Mouse (Mus musculus): ENCODE measurements around the gene Sh3rf1. TPM values are rescaled to one million over a fixed set of nuclear protein-coding genes. Genes with fewer than 3 reads are reported as not detected.
"Not testable (repeated sequence)": the region's sequence is repeated elsewhere in the genome, so short reads cannot be mapped to it uniquely, and the experiment has no call there.

Gene Sh3rf1
- polyA plus RNA-seq, 2 experiments from 2014 or later, result 7.4 to 8.0 TPM

DNA sequence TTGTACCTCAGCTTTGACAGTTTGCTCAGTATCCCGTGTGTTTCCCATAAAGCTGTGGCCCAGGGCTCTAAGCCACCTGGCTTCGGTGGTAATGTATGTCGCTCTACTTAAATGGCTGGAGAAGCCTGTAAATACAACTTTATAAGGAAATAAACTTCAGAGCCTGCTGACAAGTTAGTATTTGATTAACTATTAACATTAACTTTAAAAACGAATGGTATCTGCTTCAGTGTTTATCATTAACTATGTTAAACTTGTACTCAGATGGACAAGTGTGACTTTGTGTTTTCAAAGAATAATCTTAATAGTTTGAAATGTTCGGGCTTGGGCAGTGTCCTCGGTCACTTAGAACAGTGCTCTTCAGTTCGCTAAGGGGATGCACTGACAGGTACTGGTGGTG, 151.5 kb downstream of the Sh3rf1 start:
- no peak for ATAC-seq

DNA sequence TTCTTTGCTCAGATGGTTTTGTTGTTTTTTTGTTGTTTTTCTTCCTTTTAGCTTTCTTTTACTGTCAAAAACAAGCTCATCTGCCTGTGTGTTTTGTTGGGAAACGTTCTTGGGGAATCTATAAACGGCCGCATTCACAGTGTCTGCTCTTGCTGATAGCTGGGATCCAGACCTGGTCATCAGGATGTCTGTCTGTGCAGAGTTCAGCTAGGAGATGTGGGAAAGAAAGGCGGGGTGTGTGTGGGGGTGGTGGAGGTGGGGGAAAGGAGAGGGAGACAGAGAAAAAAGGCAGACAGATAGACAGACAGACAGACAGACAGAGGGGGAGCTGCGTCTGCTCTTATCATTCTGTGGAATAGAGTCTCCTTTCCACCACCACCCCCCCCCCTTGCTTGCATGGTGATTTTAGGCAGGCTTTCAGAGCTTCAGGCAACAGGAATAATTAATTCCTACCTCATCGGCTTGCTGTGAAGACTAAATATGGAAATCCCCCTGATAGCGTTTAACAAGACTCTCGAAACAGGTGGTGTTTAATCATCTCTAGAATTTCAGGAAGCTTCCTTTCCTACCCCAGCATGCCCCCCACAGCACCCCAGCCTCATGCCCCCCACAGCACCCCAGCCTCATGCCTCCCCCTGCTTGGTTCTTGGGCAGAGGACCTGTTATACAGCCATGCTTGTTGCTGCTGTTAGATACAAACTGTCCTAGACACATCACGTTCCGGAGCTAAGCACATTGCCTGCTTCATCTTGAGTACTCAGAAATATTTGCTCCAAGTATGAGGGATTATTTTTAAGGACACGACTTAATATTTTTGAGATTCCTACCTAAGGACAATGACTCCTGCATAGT, 155.4 kb downstream of the Sh3rf1 start:
- no peak for ATAC-seq

DNA sequence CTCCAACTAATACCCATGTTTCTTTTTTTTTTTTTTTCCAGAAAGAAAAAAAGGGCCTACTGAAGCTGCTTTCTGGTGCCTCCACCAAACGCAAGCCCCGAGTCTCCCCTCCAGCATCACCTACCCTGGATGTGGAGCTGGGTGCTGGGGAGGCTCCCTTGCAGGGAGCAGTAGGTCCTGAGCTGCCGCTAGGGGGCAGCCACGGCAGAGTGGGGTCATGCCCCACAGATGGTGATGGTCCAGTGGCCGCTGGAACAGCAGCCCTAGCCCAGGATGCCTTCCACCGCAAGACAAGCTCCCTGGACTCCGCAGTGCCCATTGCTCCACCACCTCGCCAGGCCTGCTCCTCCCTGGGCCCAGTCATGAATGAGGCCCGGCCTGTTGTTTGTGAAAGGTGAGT, 160.9 kb downstream of the Sh3rf1 start:
- no peak for ATAC-seq

DNA sequence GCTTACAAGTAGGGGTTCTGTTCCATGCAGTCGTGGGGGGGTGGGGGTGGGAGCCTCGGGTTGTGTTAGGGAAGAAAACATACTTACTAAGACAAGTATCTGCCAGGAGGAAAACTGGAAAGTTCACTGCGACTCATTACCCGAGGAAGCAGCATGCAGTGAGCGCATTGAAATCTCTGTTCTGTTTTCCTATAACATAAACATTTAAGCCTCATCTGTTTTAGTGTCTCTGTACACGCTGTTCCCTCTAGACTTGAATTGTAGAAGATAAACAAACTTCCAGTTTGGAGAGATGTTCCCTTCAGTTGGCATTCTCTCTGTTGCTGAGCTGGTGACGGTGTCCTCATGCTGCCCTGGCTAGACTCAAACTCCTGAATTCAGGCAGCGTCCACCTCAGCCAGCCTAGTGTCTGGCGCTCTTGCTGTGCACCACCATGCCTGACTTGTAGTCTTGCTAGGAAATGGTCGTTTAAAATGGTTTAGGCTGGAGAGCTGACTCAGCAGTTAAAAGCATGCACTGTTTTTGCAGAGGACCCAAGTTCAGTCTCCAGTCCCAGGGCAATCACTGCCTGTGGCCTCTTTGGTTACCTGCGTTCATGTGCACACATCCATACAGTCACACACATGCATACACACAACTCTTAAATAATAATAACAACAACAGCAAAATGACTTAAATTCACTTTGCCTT, 162.0 kb downstream of the Sh3rf1 start:
- no peak for ATAC-seq

DNA sequence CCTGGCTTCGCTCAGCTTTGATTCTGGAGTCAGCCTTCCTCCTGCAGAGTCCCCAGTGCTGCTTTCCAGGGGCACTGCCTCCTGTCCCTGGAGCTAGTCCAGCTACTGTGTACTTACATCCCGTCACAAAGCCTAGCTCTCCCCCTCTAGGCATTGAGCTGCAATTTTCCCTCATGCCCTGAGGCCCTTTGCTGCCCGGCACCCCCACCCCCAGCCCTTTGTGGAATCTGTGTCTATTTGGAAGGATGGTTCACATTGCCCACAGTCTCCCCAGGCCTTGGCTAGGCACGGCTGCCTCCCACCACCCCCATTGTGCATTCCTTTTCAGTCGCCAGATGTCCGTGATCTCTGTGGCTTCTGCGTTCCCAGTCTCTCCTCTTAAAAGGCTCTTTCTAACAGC, 163.0 kb downstream of the Sh3rf1 start:
- ATAC-seq, result no peak

DNA sequence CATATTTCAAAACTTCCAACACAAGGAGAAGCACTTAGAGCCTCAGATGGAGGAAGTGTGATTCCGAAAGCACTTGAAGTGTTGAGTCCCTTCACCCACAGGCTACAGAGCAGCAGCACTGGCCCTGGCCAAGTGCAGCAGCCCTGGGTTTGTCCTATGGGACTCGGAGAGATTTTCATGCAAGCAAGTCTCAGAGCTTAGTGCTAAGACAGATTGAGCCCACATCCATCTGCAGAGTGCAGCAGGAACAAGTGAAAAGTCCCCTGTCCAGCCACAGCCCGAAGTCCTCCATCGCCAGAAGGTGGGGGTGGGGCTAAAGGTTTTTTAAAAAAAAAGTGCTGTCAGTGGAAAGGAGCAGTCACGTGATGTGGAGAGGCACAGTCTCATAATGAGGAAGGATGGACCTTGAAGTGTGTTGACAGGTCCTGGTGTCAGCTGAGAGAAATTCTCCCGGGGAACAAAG, 163.9 kb downstream of the Sh3rf1 start:
- ATAC-seq, result no peak

DNA sequence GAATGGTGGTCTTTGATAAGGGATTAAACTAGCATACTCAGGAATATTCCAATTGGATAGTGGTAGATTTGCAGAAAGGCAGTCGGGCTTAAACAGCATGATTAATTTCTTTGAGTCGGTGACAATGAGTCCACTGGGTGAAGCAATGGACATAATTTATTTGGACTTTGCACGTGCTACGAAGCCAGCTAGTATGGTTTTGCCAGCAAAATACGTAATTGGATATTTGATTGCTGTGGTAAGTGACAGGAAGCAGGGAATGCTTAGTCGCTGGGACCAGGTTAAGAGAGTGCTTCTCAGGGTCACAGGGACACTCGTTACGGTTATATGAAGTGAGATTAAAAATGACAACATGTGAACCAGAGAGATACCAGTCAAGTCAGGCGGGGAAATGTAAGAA, 164.7 kb downstream of the Sh3rf1 start:
- ATAC-seq, result no peak

DNA sequence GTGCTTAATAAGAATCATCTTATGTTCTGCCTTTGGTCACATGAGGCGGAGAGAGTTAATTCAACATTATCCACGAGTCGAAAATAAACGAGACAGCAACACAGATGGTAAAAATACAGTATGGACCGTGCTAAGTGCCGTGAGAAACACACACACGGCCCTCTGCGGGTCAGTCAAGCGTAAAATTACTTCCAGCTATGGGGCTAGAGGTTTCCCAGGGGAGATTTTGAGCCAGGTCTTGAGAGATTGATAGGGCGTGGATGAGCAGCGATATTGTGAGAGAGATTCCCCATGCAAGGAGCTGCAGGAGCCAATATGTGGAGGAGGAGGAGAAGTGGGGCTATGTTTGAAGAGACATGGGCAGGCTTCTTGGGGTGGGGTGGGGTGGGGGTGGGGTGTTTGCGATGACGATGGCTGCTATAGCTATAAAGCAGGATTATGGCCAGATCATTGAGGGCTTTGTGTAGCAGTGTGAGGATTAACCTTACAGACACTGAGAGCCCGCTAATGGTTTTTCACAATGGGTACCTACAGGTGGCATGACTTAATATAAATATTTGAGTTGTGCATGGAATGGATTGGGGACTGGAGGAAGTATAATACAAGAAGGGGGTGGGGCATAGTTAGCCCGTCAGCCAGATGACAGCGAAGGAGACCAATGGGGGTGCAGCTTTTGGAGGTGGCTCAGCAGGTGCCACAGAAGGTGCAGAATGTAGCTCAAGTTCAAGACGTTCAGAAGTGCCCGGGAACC, 166.8 kb downstream of the Sh3rf1 start:
- no peak for ATAC-seq

DNA sequence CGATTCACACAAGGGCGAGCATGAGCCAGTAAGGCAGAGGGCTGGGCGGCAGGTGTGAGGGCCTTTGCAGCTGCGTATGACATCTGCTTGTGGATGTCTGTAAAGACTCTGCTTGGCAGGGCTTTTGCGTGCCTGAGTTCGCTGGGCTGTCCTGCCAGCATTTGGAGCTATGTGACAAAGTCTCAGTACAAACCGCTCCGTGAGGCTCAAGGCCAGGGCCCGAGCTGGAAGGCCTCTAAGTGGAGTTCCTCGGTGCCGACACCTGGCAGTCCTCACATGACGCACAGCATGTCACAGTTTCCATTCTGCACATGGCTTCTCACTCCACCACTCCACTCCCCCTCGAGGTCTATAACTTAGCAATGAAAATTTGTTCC, 167.4 kb downstream of the Sh3rf1 start:
- no peak for ATAC-seq

DNA sequence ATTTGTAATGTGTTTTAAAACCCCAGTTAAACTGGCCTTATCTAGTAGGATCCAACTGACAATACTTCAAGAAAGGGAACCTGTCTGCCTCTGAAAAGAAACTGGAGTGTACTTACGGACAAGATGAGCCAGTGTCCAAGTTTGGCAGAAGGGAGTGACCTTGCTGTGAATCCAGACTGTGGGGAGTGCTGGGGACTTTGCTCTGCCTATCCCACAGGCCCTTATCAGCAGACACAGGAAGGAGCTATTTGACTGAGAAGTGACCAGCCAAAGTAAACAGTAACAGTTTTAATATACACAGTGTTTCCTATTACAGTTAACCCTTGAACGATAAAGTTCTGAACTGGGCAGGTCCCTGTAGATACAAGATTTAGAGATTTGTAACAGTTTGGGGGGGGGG, 173.5 kb downstream of the Sh3rf1 start:
- ATAC-seq, result no peak

DNA sequence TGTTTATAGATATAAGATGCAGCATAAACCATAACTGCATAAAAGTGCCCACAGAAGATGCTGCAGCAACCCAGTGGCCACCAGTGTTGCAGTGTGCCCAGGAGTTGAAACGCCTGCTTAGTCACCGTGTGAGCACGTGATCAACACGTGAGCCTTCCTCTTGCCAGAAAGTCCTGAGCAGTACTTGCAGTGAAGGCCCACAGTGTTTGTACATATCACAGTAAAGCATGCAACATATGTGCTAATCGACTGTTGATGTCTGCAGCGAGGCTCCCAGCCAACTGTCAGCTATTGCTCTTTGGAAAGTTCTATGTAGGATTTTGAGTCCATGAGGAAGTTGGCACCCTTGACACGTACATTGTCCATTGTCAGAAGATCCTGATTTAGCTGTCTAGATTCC, 174.1 kb downstream of the Sh3rf1 start:
- no peak for ATAC-seq

DNA sequence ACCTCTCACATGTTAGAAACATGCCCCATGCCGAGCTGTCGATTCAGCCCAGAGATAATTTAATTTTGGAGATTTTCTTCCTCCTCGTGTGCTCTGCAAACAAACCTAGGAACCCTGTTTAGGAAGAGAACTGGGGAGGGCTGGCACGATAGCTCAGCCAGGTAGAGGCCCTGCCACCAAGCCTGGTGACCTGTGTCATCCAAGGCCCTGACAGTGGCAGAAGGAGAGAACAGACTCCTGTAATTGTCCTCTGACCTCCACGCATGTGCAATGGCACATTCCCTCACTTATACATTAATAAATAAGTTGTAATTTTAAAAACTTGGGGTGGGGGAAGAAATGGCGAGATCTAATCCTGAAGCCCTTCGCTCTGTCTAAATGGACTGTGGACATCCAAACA, 179.2 kb downstream of the Sh3rf1 start:
- no peak for ATAC-seq

DNA sequence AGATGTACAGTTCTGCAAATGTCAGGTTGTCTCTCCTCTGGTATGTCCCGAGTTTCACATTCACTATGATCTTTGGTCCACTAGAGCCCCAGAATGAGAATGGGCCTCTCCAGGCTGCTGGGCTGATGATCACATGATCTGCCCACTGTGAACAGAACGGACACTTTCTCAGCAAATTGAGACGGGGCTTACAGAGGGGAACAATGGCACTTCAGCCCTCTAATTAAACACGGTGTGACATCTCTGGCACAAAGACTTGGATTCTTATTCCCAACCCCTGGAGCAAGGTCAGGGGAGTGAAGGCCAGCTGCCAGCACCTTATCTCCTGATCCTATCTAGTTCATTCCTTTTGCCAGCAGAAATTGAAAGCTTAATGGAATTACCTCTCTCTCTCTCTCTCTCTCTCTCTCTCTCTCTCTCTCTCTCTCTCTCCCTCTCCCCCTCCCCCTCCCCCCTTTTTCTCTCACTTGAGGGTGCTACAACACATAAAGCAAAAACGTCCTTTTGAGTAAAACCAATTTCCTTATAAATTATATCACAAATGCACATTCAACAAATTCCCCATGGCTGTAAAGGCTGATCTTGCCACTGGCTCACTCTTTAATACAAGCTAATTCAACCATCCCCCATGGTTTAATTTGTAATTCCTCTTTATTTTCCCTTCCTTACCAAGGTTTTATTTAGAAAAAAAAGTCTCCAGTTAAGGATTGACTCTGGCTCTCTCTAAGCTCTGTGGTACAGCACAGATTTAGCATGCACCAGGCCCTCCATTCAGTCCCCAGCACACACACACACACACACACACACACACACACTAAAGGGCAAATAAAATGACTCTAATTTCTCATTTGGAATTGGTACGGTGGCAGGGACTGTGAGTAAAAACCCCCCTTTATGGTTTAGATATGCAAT, 179.8 kb downstream of the Sh3rf1 start:
- no peak for ATAC-seq

DNA sequence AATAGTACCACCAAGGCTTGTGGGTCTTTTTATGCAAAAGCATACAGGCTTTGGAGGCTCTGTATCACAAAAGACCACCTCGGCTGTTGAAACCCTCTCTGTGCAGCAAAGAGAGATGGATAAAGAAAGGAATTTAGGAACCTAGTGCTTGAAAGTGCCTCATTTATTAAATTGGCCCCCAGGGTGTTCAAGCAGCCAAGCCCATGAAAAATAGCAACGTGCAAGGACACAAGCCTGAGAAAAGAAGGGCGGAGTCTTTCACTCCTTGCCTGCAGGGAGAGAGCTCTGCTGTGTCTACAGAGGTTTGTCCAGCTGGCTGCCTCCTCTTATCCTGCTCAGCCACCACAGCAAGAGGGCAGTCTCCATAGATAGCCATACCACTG, 180.5 kb downstream of the Sh3rf1 start:
- ATAC-seq, result no peak

DNA sequence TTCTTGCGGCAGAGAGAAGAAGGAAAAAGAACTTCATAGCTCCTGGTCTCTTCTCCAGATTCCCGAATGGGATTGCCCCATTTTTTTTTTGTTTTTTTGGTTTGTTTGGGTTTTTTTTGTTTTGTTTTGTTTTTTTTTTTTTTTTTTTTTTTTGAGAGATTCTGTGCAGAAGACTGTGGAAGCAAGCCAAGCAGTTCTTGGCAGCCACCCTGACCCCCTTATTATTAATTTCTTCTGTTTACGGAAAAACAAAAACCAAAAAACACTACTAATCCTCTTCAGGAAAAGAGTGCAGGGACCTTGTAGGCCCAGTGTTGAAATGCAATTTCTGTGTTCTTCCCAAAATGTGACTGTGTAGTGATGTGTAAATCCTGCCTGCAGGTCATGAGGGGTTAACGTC, 185.4 kb downstream of the Sh3rf1 start:
- no peak for ATAC-seq

DNA sequence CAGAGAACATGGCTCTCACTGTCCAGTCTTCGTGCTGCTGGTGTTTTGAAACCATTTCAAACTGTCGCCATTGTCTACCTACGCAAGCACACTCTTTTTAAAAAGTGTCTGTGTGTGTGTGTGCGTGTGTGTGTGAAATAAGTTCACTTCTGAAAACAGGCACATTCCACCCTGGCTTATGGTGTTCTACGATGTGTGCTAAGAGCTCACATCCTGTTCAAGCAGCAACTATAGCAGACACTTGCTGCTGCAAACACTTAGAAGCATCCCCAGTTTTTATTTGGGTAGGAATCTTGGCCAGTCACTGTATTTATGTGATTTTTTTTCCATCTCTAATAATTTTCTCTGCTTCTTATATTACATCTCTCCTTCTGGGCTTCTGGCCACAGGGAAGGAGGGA, 186.0 kb downstream of the Sh3rf1 start:
- ATAC-seq, result not testable (repeated sequence)

DNA sequence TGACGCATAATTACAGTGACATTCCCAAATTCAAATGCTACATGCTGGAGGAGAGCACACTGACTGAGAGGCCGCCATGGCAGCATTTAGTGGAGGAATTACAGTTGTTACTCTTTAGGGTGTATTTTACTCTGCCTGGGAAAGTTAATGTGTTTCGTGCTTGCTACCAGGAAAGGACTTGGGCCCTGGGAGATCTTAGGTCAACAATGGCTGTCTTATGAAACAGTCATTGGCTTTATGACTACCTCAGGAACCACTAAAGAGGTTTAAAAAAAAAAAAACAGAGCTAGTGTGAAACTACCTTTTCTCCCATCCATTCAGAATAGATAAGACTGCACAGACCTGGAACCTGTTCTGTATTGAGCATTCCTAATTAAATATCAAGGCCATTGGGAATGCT, 195.8 kb downstream of the Sh3rf1 start:
- ATAC-seq, result no peak

DNA sequence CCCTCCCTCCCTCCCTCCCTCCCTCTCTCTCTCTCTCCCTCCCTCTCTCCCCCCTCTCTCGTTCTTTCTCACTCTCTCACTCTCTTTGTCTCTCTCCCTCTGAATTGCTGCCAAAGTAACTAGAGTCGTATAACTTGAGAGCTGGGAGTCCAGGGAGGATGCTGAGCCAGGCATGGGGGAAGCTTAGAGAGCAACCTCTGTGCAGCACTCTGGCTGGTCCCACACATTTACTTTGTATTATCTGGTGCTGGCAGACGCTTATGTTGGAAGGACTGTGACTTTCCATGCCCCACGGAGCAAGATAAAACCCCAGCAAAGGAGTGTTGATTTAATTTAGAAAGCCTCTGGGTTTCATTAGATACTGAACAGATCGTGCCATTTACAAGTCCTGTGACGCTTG, 196.5 kb downstream of the Sh3rf1 start:
- ATAC-seq, result no peak

DNA sequence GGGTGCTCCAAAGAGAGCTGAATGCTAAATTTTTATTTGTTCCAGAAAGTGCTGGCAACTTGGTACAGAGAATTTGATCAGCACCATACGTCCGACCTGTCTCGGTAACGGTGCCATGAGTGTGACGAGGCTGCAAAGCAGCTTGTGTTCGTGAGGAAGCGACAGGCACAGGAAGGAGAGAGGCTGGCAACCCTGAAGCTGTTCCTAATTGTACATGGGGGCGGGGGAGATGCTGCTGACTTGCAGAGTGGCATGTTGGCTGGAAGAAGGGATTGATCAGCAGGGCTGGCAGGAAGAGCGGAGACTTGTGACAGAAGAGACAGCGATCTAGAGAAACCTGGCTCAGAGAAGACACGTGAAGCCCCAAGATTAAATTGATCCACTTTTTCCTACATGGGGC, 197.9 kb downstream of the Sh3rf1 start:
- ATAC-seq, result no peak

DNA sequence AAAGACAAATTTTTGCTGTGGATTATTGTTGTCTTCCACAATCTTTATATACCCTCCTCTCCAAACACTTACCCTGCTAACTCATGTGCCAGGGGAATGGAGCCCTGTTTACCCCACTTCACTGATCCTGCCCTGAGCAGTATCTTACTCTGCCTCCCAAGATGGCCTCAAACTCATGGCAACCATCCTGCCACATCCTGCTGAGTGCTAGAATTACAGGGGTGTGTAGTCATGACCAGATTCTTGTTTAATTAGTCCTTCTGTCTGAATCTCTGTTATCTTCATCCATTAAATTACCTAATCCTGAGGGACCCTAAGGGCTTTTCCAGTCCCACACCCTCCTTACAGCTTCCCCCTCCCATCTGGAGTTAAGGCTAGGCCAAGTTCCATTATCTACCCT, 201.5 kb downstream of the Sh3rf1 start:
- peak; percentile 59 for ATAC-seq

DNA sequence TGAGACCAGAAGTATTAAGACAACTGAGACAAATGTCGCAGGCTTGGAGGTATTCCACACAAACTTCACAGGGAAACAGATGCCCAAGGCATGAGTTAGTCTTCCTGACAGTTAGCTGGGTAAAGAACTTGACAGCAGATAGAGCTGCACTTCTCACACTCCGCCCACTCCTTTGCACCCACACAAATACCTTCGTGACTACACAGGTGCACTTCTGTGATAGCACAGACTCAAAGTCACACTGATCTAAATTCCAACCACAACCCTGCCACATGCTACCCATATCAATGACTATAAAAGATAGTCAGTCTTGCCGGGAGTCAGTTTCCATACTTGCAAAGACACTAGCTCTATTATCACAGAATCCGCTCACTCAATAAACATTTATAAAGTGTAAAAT, 202.4 kb downstream of the Sh3rf1 start:
- peak; percentile 58 for ATAC-seq

DNA sequence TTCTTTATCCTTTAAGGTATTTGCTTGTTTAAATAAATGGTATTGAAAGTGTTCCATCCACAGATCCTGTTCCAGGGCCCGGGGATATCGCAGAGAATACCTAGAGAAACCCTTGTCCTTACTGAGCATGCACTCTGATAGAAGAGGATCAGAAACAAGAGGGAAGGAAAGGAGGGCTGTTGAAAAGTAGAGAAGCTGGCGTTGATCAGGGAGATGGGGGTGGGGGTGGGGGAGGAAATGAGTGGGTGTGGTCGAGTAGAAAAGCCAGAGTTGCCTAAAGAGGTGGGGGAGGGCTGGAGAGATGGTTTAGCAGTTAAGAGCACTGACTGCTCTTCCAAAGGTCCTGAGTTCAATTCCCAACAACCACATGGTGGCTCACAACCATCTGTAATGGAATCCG, 203.0 kb downstream of the Sh3rf1 start:
- peak; percentile 49 for ATAC-seq
